Mouse (Mus musculus) kidney, postnatal 25 days (tissue): ENCODE measurements around the gene 1700016K19Rik.
"Not testable (repeated sequence)": the region's sequence is repeated elsewhere in the genome, so short reads cannot be mapped to it uniquely, and the experiment has no call there.

ENCODE experiments used
- DNase-seq, 2 experiments: peaks; one replicate each; pipeline ENCODE4 v3.0.0; 2021; ENCODE audit warnings: mixed read lengths in 2 of 2

Gene 1700016K19Rik

GRCm38 (mm10) chr11:75985948-75986347, 13.8 kb upstream of the 1700016K19Rik start:
- no peak for DNase-seq

GRCm38 (mm10) chr11:75990965-75991835, 8.5 kb upstream of the 1700016K19Rik start:
- DNase-seq, result no peak

GRCm38 (mm10) chr11:75991911-75992310, 7.8 kb upstream of the 1700016K19Rik start:
- DNase-seq, result no peak

- DNase-seq, result no peak
Measured at GRCm38 (mm10) chr11:75992481-75992880, 7.2 kb upstream of the 1700016K19Rik start.

- DNase-seq, result no peak
Measured at GRCm38 (mm10) chr11:75994357-75994756, 5.4 kb upstream of the 1700016K19Rik start.

GRCm38 (mm10) chr11:76000701-76001100, 989 bp downstream of the 1700016K19Rik start:
- no peak for DNase-seq

GRCm38 (mm10) chr11:76001237-76001878, 1.6 kb downstream of the 1700016K19Rik start:
- peak; percentile 20 to 45 for DNase-seq

GRCm38 (mm10) chr11:76004276-76004675, 4.6 kb downstream of the 1700016K19Rik start:
- DNase-seq, result not testable (repeated sequence)

GRCm38 (mm10) chr11:76008162-76008561, 8.4 kb downstream of the 1700016K19Rik start:
- no peak for DNase-seq

- no peak for DNase-seq
Measured at GRCm38 (mm10) chr11:76009101-76009500, 9.4 kb downstream of the 1700016K19Rik start.

GRCm38 (mm10) chr11:76010838-76011624, 11.3 kb downstream of the 1700016K19Rik start:
- no peak for DNase-seq

- no peak for DNase-seq
Measured at GRCm38 (mm10) chr11:76015251-76015650, 15.5 kb downstream of the 1700016K19Rik start.

- no peak for DNase-seq
Measured at GRCm38 (mm10) chr11:76015814-76016213, 16.1 kb downstream of the 1700016K19Rik start.

- no peak for DNase-seq
Measured at GRCm38 (mm10) chr11:76019879-76020278, 20.2 kb downstream of the 1700016K19Rik start.

- DNase-seq, result no peak
Measured at GRCm38 (mm10) chr11:76020916-76021315, 21.2 kb downstream of the 1700016K19Rik start.

- DNase-seq, result no peak
Measured at GRCm38 (mm10) chr11:76025080-76025583, 25.4 kb downstream of the 1700016K19Rik start.

GRCm38 (mm10) chr11:76026527-76027138, 26.9 kb downstream of the 1700016K19Rik start:
- DNase-seq, result peak in 1 of 2 experiments; percentile 41

GRCm38 (mm10) chr11:76027139-76028071, 27.7 kb downstream of the 1700016K19Rik start, which contains the start of gene Rflnb:
Gene Rflnb, minus strand, starts transcription at chr11:76027782.
- peak; percentile 89 to 94 for DNase-seq

- peak in 1 of 2 experiments; percentile 56 for DNase-seq
Measured at GRCm38 (mm10) chr11:76028072-76028465, 28.4 kb downstream of the 1700016K19Rik start.

- no peak for DNase-seq
Measured at GRCm38 (mm10) chr11:76033359-76033758, 33.6 kb downstream of the 1700016K19Rik start.

GRCm38 (mm10) chr11:76033836-76034235, 34.1 kb downstream of the 1700016K19Rik start:
- DNase-seq, result no peak
